Mouse (Mus musculus): ENCODE measurements around the gene Klra2. TPM values are rescaled to one million over a fixed set of nuclear protein-coding genes. Genes with fewer than 3 reads are reported as not detected.

Gene Klra2
- polyA plus RNA-seq (2015; fragmentation: Nextera tagmentation; extraction: Ambion mirVana): 0.08 and 0.16 TPM in 2 replicates

GRCm38 (mm10) chr6:131247206-131247605 is at the start of gene Klra2:
TSS of gene Klra2 (minus strand) at chr6:131247362.

GRCm38 (mm10) chr6:131292991-131293788 is 46.0 kb upstream of the Klra2 start, which contains the start of gene Magohb:
TSS of gene Magohb (minus strand) at chr6:131293244.

Other genes starting within 250 kb of the Klra2 start
- gene Magohb, start 45.9 kb upstream of the Klra2 start, polyA plus RNA-seq (2015; fragmentation: Nextera tagmentation; extraction: Ambion mirVana): 33.7 and 34.3 TPM in 2 replicates
- gene Styk1, start 106.2 kb upstream of the Klra2 start, polyA plus RNA-seq (2015; fragmentation: Nextera tagmentation; extraction: Ambion mirVana): 0.07 TPM in 1 of 2 replicates, not detected in the other
- gene Ybx3, start 141.1 kb upstream of the Klra2 start, polyA plus RNA-seq (2015; fragmentation: Nextera tagmentation; extraction: Ambion mirVana): 182 and 195 TPM in 2 replicates
- not detected in 2 replicates for gene 5430401F13Rik, start 239.0 kb upstream of the Klra2 start, polyA plus RNA-seq (2015; fragmentation: Nextera tagmentation; extraction: Ambion mirVana)
- not detected in 2 replicates for gene Gm6619, start 239.0 kb upstream of the Klra2 start, polyA plus RNA-seq (2015; fragmentation: Nextera tagmentation; extraction: Ambion mirVana)

Measured in skeletal muscle tissue, postnatal 0 days (tissue).